Mouse (Mus musculus) stomach, embryonic 16.5 days (tissue): Measurements from ENCODE around the gene Col5a1. TPM values are rescaled to one million over a fixed set of nuclear protein-coding genes. Genes with fewer than 3 reads are reported as not detected.

Experiments used
- ATAC-seq: fragments of 200-750 bp; cut with Nextera tagmentation; 2 replicates; pipeline ENCODE4 v1.8.0; 2017; ENCODE audit warnings: moderate number of reproducible peaks, moderate TSS enrichment; ENCODE audit not compliant: insufficient read depth, low FRiP score
- H3K27ac ChIP-seq: fragments of 300-500 bp; sonication (generic); 2 replicates; pipeline ENCODE4 v1.5.1; 2014; ENCODE audit warnings: low read length
- H3K27me3 ChIP-seq: fragments of 300-500 bp; sonication (generic); 2 replicates; pipeline ENCODE4 v1.6.1; 2014; ENCODE audit warnings: low read length, control low read depth, mixed read lengths; ENCODE audit not compliant: control insufficient read depth, insufficient read depth
- H3K36me3 ChIP-seq: fragments of 300-500 bp; sonication (generic); 2 replicates; pipeline ENCODE4 v1.6.1; 2014; ENCODE audit warnings: low read length; ENCODE audit not compliant: control insufficient read depth, insufficient read depth
- H3K4me1 ChIP-seq: fragments of 300-500 bp; sonication (generic); 2 replicates; pipeline ENCODE4 v1.6.1; 2014; ENCODE audit warnings: low read length, control low read depth, mixed read lengths; ENCODE audit not compliant: control insufficient read depth, insufficient read depth
- H3K4me2 ChIP-seq: fragments of 300-500 bp; sonication (generic); 2 replicates; pipeline ENCODE4 v1.6.1; 2014; ENCODE audit warnings: low read depth, low read length, mixed read lengths
- H3K4me3 ChIP-seq: fragments of 300-500 bp; sonication (generic); replicated peaks from 2 replicates; pipeline ENCODE4 v1.5.1; 2014; ENCODE audit warnings: mild to moderate bottlenecking, low read length
- H3K9ac ChIP-seq: fragments of 300-500 bp; sonication (generic); 2 replicates; pipeline ENCODE4 v1.6.1; 2014; ENCODE audit warnings: low read length
- H3K9me3 ChIP-seq: fragments of 300-500 bp; sonication (generic); replicated peaks from 2 replicates; pipeline ENCODE4 v1.6.1; 2016; ENCODE audit warnings: low read length, control low read depth; ENCODE audit not compliant: control insufficient read depth
- WGBS: fragments of 180-500 bp; shearing (Covaris S2); extraction: QIAGEN DNeasy Blood & Tissue Kit; methylation state at CpG from one replicate; pipeline ENCODE4 v1.1.7; 2014; 5-methylcytosine and 5-hydroxymethylcytosine counted together
- polyA plus RNA-seq: library from polyadenylated mRNA; unstranded; fragments of >200 nt; fragmentation: Nextera tagmentation; extraction: Ambion mirVana; gene quantifications from 2 replicates; pipeline ENCODE4 v1.2.1, GENCODE M21; 2015

The Col5a1 gene
- polyA plus RNA-seq, 1 experiment from 2014 or later, result 146 TPM

DNA sequence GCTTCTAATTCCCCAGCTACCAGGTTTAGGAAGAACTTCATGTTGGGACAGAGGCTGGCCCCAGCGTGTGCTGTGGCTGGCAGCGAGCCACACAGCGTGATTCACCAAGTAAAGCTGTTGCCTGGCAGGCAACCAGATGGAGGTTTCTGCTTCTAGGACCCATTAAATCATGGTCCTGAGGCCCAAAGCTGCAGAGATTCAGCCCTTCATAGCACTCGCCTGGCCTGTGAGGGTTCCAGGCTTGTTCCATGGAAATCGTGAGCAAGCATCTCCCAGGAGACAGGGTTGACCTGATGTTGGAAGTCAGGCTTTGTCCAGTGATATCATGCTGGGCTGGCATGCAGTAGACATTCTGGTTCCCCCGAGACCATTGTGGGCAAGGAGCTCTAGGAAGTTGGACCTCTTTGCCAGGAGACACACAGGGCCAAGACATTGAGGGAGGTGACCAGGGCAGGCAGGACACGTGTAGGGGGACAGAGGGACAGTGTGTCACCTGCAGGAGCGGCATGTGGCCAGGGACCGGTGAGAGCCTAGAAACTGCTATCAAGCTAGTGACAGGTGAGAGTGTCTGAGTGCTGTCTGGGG lies 50.5 kb downstream of the Col5a1 start:
- peaks cover 48% of the 10 kb centered on the region for H3K4me1 ChIP-seq
- no peak overlapping the region for H3K4me3 ChIP-seq
- no peaks in the 10 kb centered on the region; the same call in 1 of the 2 replicates for H3K36me3 ChIP-seq
- H3K27ac ChIP-seq, result peak overlapping the region; percentile 83
- no peaks in the 10 kb centered on the region for H3K27me3 ChIP-seq
- no peak overlapping the region for H3K4me2 ChIP-seq
- 0 out of 2 replicates have a peak overlapping the region, but pooled peaks have one; percentile 33 for H3K9ac ChIP-seq
- ATAC-seq, result peak; percentile 6; the same call in 1 of the 2 replicates
- H3K9me3 ChIP-seq, result no peaks in the 10 kb centered on the region
- WGBS, result 50% methylated on average over 9 of the region's 9 CpGs

DNA sequence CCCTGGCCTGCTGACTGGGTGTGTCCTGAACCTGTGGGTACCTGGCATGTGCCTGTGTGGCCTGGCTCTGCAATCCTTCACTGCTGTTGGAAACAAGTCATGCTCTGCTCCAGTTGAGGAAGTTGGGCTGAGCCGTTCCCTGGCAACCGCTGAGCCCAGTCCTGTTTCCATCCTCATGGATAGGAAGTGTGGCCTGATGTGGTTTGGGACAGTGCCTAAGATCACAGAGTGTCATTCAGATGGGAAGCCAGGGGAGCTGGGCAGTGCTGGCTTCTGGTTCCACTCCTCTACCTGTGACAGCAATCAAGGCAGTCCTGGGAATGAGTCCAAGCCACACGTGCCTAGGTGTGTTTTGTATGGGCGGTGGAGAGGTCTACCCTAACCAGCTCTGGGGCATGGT lies 53.2 kb downstream of the Col5a1 start:
- no peak for ATAC-seq
- Histone ChIP-seq H3K4me2 (no peak overlapping the region), H3K9ac (no peak overlapping the region), H3K27ac (no peak overlapping the region), H3K4me1 (peaks cover 32% of the 10 kb centered on the region), H3K36me3 (no peaks in the 10 kb centered on the region; the same call in 1 of the 2 replicates), H3K9me3 (no peaks in the 10 kb centered on the region), H3K27me3 (no peaks in the 10 kb centered on the region), H3K4me3 (no peak overlapping the region)
- WGBS, result 81% methylated on average over 4 of the region's 4 CpGs

DNA sequence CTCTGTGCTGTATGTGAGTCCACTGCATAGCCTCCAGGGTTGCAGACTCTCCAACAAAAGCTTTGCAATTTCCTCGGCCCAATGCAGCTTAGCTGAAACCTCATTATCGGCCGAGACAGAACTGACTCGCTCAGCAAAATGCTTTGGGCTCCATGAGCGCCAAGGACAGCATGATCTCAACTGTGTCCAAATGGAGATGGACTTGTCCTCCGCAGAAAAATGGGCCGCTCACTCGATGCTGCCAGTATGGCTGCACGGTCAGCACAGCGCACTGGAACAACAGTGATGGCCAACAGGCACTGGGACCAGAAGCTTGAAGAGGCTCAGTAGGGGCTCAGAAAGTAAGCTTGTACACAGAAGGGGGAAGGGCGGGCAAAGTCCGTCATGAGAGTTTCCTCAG lies 53.9 kb downstream of the Col5a1 start:
- Histone ChIP-seq H3K27ac (no peak overlapping the region), H3K27me3 (no peaks in the 10 kb centered on the region), H3K4me3 (no peak overlapping the region), H3K4me2 (no peak overlapping the region), H3K9me3 (no peaks in the 10 kb centered on the region), H3K36me3 (no peaks in the 10 kb centered on the region; the same call in 1 of the 2 replicates), H3K9ac (no peak overlapping the region), H3K4me1 (peaks cover 25% of the 10 kb centered on the region)
- no peak for ATAC-seq
- 86% methylated on average over 12 of the region's 12 CpGs for WGBS

DNA sequence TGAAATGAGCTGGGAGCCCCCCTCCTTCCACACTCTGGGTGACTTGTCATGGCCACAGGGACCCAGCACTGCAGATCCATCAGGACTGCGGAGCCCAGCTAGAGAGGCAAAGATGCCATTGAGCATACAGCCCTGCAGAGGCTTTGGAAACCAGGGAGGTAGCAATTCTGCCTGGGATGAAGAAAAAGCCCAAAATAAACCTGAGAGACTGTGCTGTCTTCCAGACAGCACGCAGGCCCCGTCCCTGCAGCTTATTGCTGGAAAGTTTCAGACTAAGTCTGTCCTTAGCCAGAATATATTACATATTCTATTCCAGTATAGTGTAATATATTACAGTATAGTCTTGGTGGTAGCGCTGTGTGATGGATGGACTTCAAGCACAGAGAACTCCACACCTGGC lies 61.0 kb downstream of the Col5a1 start:
- H3K27me3 ChIP-seq, result no peaks in the 10 kb centered on the region
- H3K9me3 ChIP-seq, result no peaks in the 10 kb centered on the region
- no peak overlapping the region for H3K4me2 ChIP-seq
- peak overlapping the region; percentile 53 for H3K27ac ChIP-seq
- WGBS, result 72% methylated on average over 4 of the region's 4 CpGs
- H3K4me3 ChIP-seq, result no peak overlapping the region
- peaks cover 12% of the 10 kb centered on the region; the same call in 1 of the 2 replicates for H3K36me3 ChIP-seq
- no peak for ATAC-seq
- no peaks in the 10 kb centered on the region for H3K4me1 ChIP-seq
- no peak overlapping the region for H3K9ac ChIP-seq

DNA sequence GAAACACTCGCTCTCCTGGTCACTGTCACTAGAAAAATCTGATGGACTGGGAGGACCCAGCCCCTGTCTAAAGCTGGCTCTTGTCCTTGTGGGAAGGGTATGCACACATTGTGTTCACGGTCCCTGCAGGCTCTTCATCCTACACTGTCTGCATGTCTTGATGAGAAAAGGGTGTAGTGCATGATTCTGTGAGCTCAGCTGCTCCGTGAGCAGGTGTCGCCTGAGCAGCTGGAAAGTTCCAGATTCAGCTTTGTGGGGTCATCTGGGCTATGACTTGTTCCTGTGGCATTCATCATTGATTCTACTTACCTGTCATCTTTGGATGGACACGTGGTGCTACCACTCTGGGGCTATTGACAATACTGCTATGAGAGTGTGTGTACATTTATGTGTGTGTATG lies 61.7 kb downstream of the Col5a1 start:
- WGBS, result 87% methylated on average over 5 of the region's 5 CpGs
- Histone ChIP-seq H3K4me3 (no peak overlapping the region), H3K4me2 (no peak overlapping the region), H3K27me3 (no peaks in the 10 kb centered on the region), H3K4me1 (no peaks in the 10 kb centered on the region), H3K27ac (peak overlapping the region; percentile 29; the same call in 1 of the 2 replicates), H3K9ac (no peak overlapping the region), H3K36me3 (peaks cover 16% of the 10 kb centered on the region; the same call in 1 of the 2 replicates), H3K9me3 (no peaks in the 10 kb centered on the region)
- ATAC-seq, result no peak

DNA sequence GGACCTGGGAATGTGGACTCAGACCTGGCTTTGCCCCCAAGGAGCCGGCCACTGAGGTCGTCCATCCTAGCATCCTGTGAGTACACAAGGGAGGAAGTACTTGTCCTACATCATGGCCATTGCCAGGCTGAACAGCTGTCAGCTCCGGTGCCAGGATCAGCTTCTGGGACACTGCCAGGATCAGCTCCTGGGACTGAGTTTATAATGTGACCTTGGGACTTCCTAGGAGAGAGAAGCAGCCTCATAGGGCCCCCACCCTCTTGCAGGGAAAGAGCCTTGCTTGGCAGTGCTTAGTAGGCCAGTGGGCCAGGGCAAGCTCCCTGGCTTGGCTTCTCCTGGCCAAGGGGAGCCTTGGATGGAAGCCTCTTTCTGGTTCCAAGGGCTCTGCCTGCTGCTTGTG lies 67.6 kb downstream of the Col5a1 start:
- Histone ChIP-seq H3K4me2 (no peak overlapping the region), H3K36me3 (peaks cover 16% of the 10 kb centered on the region; the same call in 1 of the 2 replicates), H3K4me1 (peaks cover 43% of the 10 kb centered on the region), H3K9ac (no peak overlapping the region), H3K9me3 (no peaks in the 10 kb centered on the region), H3K27me3 (no peaks in the 10 kb centered on the region), H3K27ac (peak overlapping the region; percentile 77), H3K4me3 (no peak overlapping the region)
- 59% methylated on average over 3 of the region's 3 CpGs for WGBS
- ATAC-seq, result no peak

DNA sequence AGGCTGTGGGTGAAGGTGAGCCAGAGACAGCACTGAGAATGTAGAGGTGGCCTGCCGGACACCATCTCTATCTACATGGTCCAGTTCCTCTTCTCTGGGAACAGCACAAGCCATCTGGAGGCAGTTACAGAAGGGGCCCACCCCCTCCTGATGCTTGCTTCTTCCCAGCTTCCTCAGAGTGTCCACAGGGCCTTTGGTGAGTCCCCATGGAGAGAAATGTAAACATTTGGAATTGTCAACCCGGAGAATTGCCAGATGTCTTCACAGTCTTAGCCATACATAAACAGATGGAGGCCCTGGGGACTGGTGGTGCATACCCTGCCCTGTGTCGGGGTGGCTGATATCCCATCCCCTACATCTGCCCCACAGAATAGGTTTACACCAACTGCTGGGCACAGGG lies 68.7 kb downstream of the Col5a1 start:
- H3K36me3 ChIP-seq, result peaks cover 13% of the 10 kb centered on the region; the same call in 1 of the 2 replicates
- H3K9ac ChIP-seq, result no peak overlapping the region
- H3K9me3 ChIP-seq, result no peaks in the 10 kb centered on the region
- H3K4me3 ChIP-seq, result no peak overlapping the region
- no peak overlapping the region for H3K4me2 ChIP-seq
- no peaks in the 10 kb centered on the region for H3K27me3 ChIP-seq
- H3K4me1 ChIP-seq, result peaks cover 43% of the 10 kb centered on the region
- ATAC-seq, result peak; percentile 75
- H3K27ac ChIP-seq, result peak overlapping the region; percentile 77
- 28% methylated on average over 3 of the region's 3 CpGs for WGBS

DNA sequence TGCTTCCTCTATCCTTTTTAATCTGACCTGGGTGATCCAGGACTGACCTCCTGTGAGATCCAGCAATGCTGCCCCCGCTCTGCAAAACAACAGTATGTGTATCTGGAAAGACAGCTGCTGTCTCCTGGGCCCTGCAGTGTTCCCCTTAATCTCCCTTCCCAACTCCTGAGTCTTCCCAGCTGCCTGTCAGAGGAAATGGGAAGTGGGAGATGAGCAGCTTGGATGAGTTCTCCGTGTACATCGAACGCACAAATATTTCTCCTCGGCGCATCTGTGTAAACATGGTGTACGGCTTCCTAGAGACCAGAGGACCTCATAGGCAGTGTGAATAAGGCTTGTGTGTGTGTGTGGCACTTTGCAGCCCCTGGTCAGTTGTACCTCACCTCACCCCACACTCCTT lies 70.5 kb downstream of the Col5a1 start:
- no peaks in the 10 kb centered on the region for H3K9me3 ChIP-seq
- H3K9ac ChIP-seq, result no peak overlapping the region
- H3K4me2 ChIP-seq, result no peak overlapping the region
- 41% methylated on average over 7 of the region's 7 CpGs for WGBS
- H3K36me3 ChIP-seq, result 0 out of 2 replicates have a peak, but pooled peaks cover 8% of the 10 kb centered on the region
- peaks cover 43% of the 10 kb centered on the region for H3K4me1 ChIP-seq
- H3K27me3 ChIP-seq, result no peaks in the 10 kb centered on the region
- no peak overlapping the region for H3K4me3 ChIP-seq
- ATAC-seq, result peak; percentile 57
- peak overlapping the region; percentile 59 for H3K27ac ChIP-seq

DNA sequence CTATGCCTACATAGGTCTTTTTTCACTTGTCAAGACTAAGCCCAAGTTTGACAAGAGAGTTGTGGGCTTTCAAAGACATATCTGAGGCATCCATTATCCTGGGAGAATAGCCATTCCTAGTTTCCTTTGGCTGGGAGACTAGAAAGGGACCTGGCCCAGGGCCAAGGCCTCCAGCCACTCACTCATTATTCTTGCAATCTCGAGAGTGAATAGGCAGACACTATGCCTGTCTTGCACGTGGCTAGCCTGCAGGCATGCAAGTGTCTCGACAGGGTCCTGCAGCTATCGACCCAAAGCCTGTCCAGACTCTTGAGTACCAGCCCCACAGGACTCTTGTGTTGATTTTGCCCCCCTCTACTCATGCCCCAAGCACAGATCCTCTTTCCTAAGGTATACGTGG lies 71.0 kb downstream of the Col5a1 start:
- peak overlapping the region; percentile 59 for H3K27ac ChIP-seq
- 0 out of 2 replicates have a peak, but pooled peaks have one; percentile 6 for ATAC-seq

More for the DNA sequence above, 71.0 kb downstream of the Col5a1 start:
- no peak overlapping the region for H3K4me2 ChIP-seq
- no peaks in the 10 kb centered on the region for H3K27me3 ChIP-seq
- peaks cover 43% of the 10 kb centered on the region for H3K4me1 ChIP-seq
- 0 out of 2 replicates have a peak, but pooled peaks cover 5% of the 10 kb centered on the region for H3K36me3 ChIP-seq
- H3K9ac ChIP-seq, result no peak overlapping the region
- H3K9me3 ChIP-seq, result no peaks in the 10 kb centered on the region
- H3K4me3 ChIP-seq, result no peak overlapping the region
- 30% methylated on average over 5 of the region's 5 CpGs for WGBS
